Mouse (Mus musculus): ENCODE measurements around the gene Cpa4.

- TF ChIP-seq CTCF (IDR thresholded peaks at IDR 0.05; ENCODE audit: control insufficient read depth, insufficient read depth, insufficient read length) (no peak), FOSL1 (IDR thresholded peaks at IDR 0.05; ENCODE audit: insufficient read depth, low read length, poor library complexity, severe bottlenecking) (no peak), USF1 (IDR thresholded peaks at IDR 0.05; ENCODE audit: low read depth) (no peak), MAX (IDR thresholded peaks at IDR 0.05) (no peak), MYOG (IDR thresholded peaks at IDR 0.05; ENCODE audit: control insufficient read depth, extremely low read depth, insufficient read length) (no peak), MYOD1 (IDR thresholded peaks at IDR 0.05; ENCODE audit: control insufficient read depth, insufficient read length, low read depth) (no peak), CEBPB (IDR thresholded peaks at IDR 0.05; ENCODE audit: low read depth) (no peak)
Observed at GRCm38 (mm10) chr6:30600033-30600432, 31.9 kb downstream of the Cpa4 start.
